Mouse (Mus musculus) right cerebral cortex, postnatal 4 days (tissue): ENCODE data around the gene Olfr541.
"Not testable (repeated sequence)": the region's sequence is repeated elsewhere in the genome, so short reads cannot be mapped to it uniquely, and the experiment has no call there.

Experiments
- DNase-seq: peaks from one replicate; pipeline ENCODE4 v3.0.0-alpha.2; 2022

The Olfr541 gene

DNA sequence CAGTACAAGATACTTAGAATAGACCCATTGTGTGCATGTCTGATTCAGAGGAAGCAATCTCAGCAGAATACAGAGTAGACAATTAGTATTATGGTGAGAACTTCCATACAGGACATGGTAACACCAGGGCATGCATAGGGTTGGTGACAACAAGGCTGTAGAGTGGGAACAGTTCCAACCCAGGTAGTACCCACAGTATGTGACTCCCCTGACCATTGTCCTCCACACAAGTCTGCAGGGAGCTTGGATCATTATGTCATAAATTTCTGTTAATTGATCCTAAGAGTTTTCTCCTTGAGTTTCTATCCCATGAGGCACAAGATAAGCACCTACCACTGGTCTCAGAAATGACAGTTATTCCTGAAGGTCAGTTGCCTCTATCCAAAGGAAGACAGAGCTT lies at the start of gene Olfr541:
Olfr541 (plus strand) TSS at position 301 of the 400 bp plus-strand sequence.
- DNase-seq: no peak

DNA sequence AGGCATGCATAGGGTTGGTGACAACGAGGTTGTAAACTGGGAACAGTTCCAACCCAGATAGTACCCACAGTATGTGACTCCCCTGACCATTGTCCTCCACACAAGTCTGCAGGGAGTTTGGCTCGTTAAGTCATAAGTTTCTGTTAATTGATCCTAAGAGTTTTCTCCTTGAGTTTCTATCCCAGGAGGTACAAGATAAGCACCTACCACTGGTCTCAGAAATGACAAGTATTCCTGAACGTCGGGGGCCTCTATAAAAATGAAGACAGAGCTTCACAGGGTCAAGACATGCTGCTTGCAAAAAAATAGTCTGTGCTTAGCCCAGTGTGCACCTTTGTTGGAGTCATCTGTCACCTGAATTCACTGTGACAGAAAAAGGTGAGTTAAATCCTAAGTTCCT lies 37.4 kb upstream of the Olfr541 start, which contains the start of gene Olfr539:
Olfr539 (plus strand) TSS at position 301 of the 400 bp plus-strand sequence.
- no peak for DNase-seq

DNA sequence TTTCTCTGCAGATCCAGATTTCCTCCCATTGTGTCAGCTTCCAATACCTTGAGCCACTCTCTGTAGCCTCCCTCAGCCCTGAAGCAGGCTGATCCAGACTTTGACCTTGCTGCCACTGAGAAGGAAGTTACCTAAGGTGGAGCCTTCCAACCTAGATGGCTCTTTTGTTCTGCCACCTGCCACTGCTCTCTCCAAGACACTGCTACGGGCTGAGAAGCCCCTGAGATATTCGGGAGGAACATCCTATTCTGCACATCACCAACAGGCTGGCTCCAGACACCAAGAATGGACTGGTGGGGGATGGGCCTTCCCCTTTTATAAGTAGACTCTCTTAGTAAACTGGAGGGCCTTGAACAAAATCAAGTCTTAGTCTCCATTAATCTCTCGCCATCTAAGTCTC lies 26.4 kb upstream of the Olfr541 start:
- not testable (repeated sequence) for DNase-seq

DNA sequence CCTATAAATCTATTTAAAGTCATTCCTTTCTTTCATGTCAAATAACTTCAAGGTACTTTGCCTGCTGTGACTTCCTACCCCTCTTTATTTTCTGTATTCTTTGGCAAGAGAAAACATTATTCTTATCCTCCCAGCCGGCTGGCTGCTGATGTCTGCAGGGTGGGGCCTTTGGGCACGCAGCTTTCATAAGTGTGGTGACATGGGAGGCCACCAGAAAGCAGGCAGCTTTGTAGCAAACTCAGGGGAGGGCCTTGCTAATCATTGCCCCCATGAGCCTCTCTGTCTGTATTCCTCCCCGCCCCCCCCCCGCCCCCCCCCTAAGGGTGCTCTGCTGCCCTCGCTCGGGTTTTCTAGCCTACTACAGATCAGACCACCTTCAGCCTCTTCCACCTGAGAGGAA lies 21.2 kb upstream of the Olfr541 start:
- DNase-seq: no peak

DNA sequence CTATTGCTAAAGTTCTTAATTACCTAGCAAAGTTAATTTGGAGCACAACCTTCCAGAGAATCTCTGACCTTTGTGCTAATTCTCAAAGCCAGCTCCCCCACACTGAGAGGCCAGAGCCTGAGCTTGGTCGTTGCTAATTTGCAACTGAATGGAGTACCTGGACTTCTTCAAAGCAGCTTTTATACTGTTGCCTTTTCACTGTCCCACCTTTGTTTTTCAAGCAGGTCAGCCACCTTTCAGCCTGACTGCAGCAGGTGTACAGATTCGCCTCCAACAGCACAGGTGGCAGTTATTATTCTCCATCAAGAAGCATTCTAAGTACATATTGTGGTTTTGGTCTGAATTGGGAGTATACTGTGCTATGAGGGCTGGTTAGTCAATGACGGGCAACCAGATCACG lies 17.5 kb upstream of the Olfr541 start:
- not testable (repeated sequence) for DNase-seq

DNA sequence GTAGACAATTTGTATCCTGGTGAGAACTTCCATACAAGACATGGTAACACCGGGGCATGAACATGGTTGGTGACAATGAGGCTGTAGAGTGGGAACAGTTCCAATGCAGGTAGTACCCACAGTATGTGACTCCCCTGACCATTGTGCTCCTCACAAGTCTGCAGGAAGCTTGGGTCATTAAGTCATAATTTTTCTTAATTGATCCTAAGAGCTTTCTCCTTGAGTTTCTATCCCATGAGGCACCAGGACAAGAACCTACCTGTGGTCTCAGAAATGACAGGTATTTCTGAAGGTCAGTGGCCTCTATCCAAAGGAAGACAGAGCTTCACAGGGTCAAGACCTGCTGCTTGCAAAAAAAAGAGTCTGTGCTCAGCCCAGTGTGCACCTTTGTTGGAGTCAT lies 15.4 kb upstream of the Olfr541 start, which contains the start of gene Olfr45:
Olfr45 (plus strand) TSS at position 301 of the 400 bp plus-strand sequence.
- no peak for DNase-seq

DNA sequence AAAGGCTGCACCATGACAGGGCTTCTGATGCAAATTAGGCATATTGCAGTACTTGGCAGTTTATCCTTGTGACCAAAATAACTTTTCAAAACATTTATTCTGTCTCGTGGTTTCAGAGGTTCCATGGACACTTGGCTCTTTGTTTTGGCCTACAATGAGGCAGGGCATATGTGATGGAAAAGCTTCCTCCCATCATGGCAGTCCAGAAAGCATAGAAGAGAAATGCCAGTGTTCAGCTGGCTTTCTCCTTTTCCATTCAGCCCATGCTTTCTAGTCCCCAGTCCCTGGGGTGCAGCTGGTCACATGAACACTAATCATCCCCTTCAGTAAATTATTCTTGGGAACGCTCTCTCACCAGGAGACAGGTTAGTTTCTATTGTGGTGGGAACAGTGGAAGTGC lies 9.3 kb downstream of the Olfr541 start:
- DNase-seq: no peak

DNA sequence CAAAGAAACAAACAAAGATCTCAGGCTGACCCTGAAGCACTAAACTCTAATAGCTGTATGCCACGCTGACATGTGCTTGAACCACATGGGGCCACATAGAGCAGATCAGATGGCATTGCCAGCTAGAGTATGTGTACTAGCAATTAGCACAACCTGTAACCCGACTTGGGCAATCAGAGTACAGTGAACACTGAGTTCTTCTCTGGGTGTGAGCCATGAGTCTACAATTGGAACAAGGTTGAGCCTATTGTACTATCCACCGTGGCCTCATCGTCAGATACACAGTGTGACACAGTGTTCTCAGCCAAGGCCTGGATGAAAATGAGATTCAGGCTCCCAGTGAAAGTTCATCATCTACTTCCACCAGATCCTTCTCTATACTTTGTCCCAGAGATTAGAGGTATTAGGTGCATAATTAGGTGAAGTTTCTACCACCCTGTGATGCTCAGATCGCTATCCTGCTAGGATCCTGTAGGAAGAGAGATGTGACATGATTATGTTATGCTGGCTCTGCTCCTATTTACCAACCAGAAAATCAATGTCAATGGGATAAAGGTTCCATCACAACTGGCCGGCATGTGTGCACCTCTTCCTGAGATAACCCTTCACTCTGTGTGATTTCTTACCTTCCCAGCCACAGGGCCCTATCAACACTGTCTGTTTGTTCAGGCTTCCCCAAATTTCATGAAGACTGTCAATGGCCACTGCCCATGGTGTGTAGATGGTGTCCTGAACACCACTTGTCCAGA lies 10.6 kb downstream of the Olfr541 start:
- DNase-seq: no peak

DNA sequence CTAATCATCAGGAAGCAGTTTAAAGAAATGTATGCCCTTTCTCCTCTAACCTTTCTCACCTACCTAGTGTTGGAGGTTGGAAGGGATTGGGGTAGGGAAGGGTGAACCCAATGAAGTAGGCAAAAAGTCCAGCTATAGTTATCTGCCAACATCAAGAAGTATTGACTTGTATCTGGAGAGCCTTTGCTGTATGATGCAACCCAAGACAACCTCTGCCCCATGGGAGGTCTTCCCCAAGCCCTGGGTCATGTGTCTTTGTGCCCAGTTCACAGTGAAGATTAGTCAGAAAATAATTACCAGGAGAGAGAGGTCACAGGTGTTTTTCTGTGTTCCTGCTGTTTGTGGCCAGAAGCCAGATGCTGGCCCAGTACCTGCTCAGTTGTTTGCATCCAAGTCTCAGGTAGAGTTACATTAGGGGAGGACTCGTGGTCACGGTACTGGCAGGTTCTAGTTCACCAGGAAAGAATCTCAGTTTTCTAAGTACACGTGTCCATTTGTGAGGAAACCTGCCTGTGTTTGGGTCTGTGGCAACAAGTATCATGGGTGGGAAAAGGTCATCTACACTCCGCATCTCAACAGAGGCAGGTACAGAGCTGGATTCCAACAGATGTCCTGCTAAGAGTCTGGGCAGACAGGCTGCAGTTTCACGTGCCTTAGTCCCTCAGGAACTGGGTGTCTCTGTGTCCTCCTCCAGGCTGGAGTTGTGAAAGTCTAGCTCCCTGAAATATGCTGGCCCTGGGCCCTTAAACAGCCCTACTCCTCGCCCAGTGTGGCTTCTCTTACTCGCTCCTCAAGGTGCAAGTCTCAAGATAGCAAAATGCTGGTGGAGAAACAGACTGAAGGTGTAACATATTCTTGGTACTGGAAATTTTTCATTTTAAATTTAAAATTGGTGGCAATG lies 20.3 kb downstream of the Olfr541 start:
- no peak for DNase-seq

DNA sequence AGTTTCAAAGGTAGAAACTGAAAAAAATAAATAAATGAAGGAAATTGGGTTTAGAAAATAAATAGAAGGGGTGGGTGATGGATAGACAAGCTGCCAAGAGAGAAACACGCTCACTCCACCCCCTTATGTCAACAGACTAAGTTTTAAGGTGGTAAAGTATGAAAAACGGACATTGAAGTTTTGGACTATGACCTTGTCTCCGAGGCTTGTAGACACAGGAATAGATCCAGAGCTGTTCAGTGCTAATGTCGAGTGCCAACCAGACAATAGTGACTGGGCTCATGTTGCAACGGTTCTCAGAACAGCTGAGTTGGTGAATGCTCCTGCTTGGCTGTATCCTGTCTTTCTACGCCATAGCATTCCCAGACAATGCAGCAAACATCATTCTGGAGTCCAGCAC lies 24.0 kb downstream of the Olfr541 start:
- DNase-seq: no peak

DNA sequence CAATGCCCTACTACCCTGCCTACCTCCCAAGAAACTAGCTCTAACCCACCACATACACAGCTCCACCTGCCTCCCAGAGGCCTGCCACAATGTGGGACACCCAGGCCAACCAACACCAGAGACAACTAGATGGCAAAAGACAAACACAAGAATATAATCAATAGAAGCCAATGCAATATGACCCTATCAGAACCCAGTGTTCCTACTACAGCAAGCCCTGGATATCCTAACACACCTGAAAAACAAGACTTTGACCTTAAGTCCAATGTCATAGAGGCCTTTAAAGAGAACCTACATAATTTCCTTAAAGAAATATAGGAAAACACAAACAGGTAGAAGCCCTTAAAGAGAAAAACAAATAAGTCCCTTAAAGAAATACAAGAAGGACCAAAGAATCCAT lies 28.5 kb downstream of the Olfr541 start:
- DNase-seq: no peak

DNA sequence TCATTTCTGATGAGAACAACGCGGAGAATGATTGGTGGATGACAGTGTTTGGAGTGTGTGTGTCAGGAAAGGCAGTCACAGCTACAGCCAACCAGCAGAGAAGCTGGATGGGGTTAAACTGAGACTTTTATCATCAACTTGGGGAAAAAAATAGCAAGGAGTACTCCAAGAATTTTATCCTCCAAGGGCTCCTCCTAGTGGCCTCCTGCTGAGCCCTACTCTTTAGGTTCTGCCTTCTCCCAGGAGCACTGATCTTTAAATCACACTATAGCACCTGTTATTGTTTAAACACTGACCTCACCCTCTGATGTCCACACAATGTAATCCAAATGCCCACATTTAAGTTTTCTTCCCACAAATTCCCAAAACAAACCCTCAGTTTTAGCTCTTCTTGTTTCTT lies 36.1 kb downstream of the Olfr541 start:
- no peak for DNase-seq

DNA sequence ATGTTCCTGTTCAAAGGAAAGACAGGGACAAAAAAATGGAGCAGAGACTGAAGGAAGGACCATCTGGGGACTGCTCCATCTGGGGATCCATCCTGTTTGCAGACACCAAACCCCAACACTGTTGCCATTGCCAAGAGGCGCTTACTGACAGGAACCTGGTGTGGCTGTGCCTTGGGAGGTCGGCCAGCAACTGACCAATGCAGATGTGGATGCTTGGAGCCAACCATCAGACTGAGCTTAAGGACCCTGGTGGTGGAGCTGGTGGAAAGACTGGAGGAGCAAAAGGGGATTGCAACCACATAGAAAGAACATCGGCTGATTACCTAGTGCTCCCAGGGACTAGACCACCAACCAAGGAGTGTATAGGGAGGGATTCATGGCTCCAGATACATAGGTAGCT lies 50.3 kb downstream of the Olfr541 start:
- no peak for DNase-seq

DNA sequence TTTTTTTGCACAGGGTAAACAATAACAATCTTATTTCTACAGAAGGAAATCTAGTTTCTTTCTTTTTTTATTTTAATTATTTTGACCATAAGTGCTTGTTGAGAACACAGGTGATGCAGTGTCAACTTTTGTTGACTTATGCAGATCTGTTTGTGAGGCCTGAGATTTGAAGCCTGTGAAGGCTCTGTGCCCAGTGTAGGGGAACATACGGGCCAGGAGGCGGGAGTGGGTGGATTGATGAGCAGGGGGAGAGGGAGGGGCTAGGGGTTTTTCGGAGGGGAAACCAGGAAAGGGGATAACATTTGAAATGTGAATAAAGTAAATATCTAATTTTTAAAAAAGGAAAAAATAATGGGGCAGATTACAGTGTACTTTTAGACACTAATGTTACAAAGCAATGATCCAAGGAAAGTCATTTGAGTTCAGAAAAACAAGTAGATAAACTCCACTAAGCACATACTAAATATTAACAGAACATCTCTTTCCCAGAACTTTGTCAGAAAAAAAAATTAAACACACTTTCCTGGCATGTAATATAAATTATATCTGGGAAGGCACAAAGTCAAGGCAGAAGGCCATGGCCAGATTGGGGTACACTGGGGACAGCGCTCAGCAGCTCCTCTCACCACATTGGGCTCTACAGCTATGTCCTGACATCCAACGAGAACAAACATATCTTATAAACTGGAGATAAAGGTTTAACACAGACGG lies 51.2 kb downstream of the Olfr541 start:
- no peak for DNase-seq

DNA sequence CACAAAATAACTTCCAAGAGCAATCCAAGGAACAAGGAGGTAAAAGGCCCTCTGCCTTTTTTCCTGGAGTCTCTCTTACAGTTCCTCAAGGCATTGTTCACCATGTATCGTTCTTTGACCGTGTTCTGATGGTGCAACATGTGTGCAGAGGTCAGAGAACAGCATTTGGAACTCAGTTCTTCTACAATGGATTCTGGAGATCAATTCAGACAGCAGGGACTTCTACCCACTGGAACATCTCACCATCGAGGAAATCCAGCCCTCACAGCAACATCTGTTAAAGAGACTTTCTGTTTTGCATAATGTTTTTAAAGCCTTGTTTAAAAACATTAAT lies 51.7 kb downstream of the Olfr541 start:
- DNase-seq: no peak

DNA sequence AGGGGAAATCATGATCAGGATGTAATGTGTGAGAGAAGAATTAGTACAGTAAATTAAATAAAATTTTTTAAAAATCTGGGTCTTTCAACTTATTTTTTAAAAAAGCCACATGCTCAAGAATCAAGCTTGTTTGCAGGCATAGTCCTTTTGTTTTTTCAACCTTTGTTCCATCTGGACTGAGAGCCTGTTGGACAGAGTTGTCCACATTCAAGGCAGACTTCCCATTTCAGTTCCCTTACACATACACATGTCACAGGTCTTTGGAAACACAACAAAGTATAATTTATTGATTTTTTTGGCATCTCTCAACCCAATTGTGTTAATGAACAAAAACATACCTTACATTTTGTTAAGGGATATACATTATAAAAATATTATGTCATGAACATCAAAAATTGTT lies 57.5 kb downstream of the Olfr541 start:
- no peak for DNase-seq
